Mouse (Mus musculus): ENCODE data around the gene Galnt9. TPM values are rescaled to one million over a fixed set of nuclear protein-coding genes. Genes with fewer than 3 reads are reported as not detected.

Galnt9 gene
- total RNA-seq, 1 experiment from 2014 or later = 0.81 TPM

DNA sequence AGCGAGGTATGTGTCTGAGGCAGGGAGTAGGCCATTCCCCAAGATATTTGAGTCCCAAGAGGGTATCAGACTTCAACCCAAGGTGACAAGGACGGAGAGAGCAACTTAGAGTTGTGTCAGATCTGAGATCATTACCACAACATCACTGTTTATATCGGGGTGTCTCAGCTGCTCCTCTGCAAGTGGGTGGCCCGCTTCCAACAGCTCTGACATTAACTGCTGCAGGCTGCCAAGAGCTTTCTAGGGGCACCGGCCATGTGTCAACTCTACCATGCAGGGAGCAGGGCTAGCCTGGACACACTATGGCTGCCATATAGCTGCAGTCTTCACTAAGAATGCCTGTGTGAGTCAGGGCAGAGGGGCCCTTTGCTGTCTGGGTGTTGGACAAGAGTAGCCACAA lies 65.7 kb downstream of the Galnt9 start:
- no peak for ATAC-seq (ENCODE audit: extremely low read depth, insufficient number of reproducible peaks, low FRiP score, poor library complexity, severe bottlenecking)

DNA sequence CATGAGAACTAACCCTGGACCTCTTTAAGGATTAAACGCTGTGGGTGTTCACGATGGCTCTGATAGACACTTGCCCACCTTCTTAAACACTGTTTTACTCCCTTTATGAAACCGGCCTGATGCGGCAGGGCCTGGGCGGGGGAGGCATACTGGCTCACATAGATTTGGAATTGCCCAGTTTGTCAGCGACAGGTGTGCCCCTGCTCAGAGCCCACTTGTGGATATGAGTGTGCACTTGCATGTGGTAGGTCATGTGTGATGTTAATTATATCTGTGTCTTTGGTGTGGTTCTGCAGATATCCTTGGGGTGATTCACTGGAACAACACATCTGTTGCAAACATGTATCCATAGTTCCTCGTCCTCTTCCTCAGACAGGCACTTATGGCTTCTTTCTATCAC lies 66.3 kb downstream of the Galnt9 start:
- ATAC-seq (ENCODE audit: extremely low read depth, insufficient number of reproducible peaks, low FRiP score, poor library complexity, severe bottlenecking) = no peak

DNA sequence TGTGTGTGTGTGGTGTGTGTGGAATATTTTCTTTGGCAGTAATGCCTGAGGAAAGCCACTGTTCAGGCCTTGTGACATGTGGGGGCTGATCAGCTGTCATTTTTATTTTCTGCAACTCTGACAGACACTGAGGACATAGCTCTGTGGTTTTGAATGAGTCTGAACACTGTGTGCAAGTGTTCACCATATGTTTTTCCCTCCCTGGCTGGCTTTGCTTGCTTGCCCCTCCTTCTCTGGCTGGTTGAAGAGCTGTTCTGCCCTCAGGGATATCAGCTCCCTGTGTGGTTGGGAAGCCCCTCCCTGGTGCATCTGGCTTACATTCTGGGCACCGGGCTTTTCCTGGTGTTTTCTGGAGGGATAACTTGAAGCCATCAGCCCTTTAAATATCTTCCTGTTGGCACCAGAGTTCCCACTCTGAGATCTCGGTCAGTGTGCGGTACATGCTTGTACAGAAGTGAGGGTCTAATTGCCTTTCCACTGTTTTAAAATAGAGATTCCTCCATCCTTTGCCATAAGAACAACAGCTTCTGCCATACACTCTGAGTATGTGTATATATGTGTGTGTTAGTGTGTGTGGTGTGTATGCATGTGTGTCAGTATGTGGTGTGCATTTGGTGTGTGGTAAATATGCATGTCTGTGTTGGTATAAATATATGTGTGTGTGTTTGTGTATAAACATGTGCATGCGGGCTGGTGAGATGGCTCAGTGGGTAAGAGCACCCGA lies 67.4 kb downstream of the Galnt9 start:
- ATAC-seq (ENCODE audit: extremely low read depth, insufficient number of reproducible peaks, low FRiP score, poor library complexity, severe bottlenecking) = no peak

GRCm38 (mm10) chr5:110619226-110619625 lies 75.1 kb downstream of the Galnt9 start:
- ATAC-seq (ENCODE audit: extremely low read depth, insufficient number of reproducible peaks, low FRiP score, poor library complexity, severe bottlenecking) = no peak

DNA sequence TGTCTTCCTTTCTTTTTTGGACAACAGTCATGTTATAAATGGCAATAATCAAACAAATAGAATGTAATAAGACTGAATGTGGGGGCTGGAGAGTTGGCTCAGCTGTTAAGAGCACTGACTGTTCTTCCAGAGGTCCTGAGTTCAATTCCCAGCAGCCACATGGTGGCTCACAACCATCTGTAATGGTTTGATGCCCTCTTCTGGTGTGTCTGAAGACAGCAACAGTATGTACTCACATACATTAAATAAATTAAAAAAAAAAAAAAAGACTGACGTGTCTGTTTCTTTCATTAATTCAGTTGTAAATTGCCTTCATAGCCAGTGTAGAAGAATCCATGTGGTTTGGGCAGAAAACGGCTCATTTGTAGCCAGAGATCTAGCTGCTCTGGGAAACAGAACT lies 80.2 kb downstream of the Galnt9 start:
- ATAC-seq (ENCODE audit: extremely low read depth, insufficient number of reproducible peaks, low FRiP score, poor library complexity, severe bottlenecking) = no peak

- no peak for ATAC-seq (ENCODE audit: extremely low read depth, insufficient number of reproducible peaks, low FRiP score, poor library complexity, severe bottlenecking)
Measured at GRCm38 (mm10) chr5:110627351-110627750, 83.2 kb downstream of the Galnt9 start.

DNA sequence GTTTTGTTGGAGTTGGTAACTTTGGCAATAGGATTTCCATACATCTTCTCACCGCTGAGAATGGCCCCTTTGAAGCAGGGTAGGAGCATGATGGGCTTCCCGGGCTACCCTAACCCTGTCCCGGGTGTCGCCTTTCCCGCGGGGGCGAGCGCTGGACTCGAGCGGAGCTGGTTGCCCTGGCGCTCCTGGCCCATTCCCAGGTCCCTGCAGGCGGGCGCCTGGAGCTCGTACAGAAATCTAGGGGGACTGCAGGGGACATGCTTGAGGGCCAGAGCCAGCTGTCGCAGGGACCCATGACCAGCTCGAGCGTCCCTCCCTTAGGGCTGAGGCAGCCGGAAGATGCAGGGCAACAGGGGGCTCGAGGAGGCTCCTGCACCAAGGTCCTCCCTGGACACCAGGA lies 84.0 kb downstream of the Galnt9 start:
- ATAC-seq (ENCODE audit: extremely low read depth, insufficient number of reproducible peaks, low FRiP score, poor library complexity, severe bottlenecking) = no peak

GRCm38 (mm10) chr5:110629525-110630120 lies 85.5 kb downstream of the Galnt9 start:
- no peak for ATAC-seq (ENCODE audit: extremely low read depth, insufficient number of reproducible peaks, low FRiP score, poor library complexity, severe bottlenecking)

DNA sequence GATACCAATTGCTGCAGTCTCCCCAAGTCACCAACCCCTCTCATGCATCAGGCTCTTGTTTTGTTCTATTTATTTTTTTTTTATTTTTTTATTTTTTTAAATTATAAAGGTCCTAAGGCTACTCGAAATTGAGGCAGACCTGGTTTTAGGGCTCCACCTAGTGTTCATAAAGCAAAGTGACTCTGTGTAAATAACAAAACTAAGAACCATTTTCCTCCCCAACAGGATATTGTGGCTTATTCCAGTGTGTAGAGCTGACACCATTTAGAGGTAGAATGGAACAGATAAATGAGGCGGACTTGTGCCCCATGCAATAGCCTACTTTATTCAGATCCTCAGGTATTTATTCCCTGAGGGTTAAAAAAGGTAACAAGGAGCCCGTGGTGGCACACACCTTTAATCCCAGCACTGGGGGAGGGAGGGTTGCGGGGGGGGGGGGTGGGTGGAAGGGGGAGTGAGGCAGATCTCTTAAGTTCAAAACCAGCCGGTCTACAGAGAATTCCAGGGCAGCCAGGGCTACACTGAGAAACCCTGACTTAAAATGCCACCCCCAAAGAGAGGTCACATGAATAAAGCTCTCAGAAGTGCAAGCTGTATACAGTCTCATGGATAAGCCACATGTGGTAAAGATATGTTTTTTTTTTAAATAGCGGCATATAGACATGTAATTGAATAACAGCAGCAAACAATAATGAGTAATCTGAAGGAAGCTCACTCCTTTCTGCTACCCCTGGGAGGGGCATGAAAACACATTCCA lies 92.0 kb downstream of the Galnt9 start:
- ATAC-seq (ENCODE audit: extremely low read depth, insufficient number of reproducible peaks, low FRiP score, poor library complexity, severe bottlenecking) = no peak

GRCm38 (mm10) chr5:110638306-110639074 lies 94.3 kb downstream of the Galnt9 start:
- no peak for ATAC-seq (ENCODE audit: extremely low read depth, insufficient number of reproducible peaks, low FRiP score, poor library complexity, severe bottlenecking)

DNA sequence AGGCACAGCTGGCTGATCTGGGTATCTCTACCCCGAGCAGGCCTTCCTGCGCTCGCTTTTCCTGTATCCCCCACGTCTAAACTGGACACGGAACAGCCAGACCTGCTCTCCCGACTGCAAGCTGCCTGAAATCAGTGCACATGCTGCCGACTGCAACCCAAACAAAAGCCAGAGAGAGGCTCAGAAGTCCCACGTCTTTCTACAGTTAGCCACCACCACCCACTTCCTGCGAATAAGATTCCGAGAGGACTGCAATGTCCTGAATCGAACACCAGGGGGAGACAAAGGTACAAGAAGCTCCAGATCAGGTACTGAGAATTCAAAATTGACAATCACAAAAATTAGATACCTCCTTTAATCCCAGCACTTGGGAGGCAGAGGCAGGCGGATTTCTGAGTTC lies 95.3 kb downstream of the Galnt9 start:
- peak; percentile 92 for ATAC-seq (ENCODE audit: extremely low read depth, insufficient number of reproducible peaks, low FRiP score, poor library complexity, severe bottlenecking)

DNA sequence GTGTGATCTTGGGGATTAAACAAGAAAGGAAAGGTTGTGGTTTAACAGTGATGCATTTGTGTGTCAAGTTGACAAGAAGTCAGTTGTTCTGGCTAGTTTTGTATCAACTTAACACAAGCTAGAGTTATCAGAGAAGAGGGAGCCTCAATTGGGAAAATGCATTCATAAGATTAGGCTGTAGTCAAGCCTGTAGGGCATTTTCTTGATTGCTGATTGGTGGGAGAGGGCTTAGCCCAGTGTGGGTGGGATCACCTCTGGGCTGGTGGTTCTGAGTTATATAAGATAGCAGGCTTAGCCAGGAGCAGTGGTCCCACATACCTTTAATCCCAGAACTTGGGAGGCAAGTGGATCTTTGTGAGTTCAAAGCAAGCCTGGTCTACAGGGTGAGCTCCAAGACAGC lies 102.2 kb downstream of the Galnt9 start:
- ATAC-seq (ENCODE audit: extremely low read depth, insufficient number of reproducible peaks, low FRiP score, poor library complexity, severe bottlenecking) = no peak

DNA sequence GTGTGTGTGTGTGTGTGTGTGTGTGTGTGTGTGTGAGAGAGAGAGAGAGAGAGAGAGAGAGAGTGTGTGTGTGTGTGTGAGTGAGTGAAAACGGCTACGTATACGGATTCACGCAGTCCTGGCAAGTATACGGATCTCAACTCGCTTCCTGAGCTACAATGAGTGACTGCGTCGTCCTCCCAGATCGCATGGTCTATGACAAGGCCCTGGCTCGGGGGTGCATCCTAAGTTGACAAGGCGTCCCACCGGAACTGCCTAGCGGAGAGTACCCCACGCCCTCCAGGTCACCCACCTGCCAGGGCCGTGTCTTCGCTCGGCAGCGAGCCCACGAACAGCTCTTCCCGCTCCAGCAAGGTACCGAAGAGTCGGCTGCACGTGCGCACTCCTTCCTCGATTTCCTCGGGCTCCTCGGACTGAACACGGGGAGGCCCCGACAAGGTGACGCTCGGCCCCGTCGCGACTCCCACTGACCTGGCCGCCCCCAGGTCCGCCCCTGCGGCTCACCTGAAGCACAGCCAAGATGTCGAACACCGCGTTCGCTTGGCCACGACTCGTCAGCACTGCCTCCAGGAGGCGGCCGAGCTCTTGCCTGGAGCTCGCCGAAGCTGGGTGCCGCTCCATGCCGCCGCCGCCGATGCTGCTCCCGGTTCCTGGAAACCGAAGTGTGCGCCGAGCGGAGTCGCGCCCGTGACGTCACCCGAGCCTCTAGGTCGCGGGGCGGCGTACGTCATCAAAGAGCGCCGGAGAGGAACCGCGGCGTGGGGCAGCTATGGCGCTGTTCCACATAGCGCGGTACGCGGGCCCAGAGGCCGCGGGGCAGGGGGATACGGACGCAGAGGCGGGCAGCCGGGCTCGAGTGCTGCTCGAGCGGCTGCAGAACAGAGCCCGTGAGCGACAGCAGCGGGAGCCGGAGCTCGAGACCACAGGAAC lies 108.8 kb downstream of the Galnt9 start, which contains the start of the genes Noc4l and Ddx51:
Gene Noc4l, minus strand, starts transcription at position 699 of the 930 bp plus-strand sequence.
Gene Ddx51, plus strand, starts transcription at position 733 of the 930 bp plus-strand sequence.
- peak; percentile 79 for ATAC-seq (ENCODE audit: extremely low read depth, insufficient number of reproducible peaks, low FRiP score, poor library complexity, severe bottlenecking)

DNA sequence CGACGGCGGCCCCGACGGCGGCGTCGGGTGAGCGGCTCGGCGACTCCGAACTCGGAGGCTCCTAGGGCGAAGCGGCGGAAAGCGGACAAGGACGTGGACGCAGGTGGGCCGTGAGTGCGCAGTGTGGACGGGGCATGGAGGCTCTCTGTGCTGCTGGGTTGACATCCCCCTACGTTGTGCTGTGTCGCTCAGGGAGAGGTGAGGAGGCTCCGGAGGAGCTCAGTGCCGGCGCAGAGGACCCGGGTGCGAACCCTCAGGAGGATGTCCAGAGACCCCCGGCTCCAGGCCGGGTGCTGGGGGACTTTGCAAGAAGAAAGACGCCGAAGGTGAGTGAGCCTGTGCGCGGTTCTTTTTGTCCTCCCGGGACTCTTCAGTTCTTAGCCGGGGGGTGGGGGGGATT lies 109.5 kb downstream of the Galnt9 start:
- no peak for ATAC-seq (ENCODE audit: extremely low read depth, insufficient number of reproducible peaks, low FRiP score, poor library complexity, severe bottlenecking)

DNA sequence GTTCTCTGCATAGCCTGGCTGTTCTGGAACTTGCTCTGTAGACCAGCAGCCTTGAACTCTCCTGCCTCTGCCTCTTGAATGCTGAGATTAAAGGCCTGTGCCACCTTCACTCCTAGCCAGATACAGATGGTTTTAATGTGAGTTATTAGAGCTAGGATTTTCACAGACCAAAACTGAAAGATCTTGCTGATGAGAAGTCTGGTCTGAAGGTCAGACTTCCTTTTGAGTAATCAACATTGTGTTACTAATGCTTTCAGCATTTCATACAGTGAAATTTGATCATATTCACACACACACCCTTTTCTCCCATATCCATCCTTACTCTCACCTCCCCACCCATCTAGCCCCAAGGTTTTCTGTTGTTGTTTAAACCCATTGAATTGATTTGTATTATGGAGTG lies 115.5 kb downstream of the Galnt9 start:
- no peak for ATAC-seq (ENCODE audit: extremely low read depth, insufficient number of reproducible peaks, low FRiP score, poor library complexity, severe bottlenecking)

DNA sequence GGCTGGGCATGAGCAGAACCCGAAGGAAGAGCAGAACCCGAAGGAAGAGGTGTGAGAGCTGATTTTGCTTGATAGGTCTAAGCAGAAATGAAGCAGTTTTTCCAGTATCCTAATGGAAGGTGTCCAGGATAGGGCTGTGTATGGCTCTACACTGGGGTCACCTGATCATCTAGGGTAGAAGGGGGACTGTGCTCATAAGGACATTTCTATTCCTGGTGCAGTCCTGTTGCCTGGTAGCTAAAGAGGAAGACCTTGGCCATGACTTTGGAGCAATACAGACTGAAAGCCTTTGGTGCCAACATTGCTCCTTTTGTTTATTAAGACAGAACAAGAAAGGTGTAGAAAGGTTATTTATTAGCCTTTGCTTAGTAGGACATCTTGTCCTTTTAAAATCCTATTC lies 119.9 kb downstream of the Galnt9 start:
- ATAC-seq (ENCODE audit: extremely low read depth, insufficient number of reproducible peaks, low FRiP score, poor library complexity, severe bottlenecking) = no peak

- no peak for ATAC-seq (ENCODE audit: extremely low read depth, insufficient number of reproducible peaks, low FRiP score, poor library complexity, severe bottlenecking)
Measured at GRCm38 (mm10) chr5:110664750-110665269, 120.7 kb downstream of the Galnt9 start.

All from neutrophil, adult 5-6 weeks (primary cell).